Mouse (Mus musculus) midbrain, embryonic 16.5 days (tissue): ENCODE results near the gene Pde1c. TPM values are rescaled to one million over a fixed set of nuclear protein-coding genes. Genes with fewer than 3 reads are reported as not detected.

Experiments
- ATAC-seq: fragments of 200-750 bp; cut with Nextera tagmentation; 2 replicates; pipeline ENCODE4 v1.8.0; 2017; ENCODE audit warnings: moderate TSS enrichment
- H3K27ac ChIP-seq: fragments of 300-500 bp; sonication (generic); 2 replicates; pipeline ENCODE4 v1.5.1; 2014; ENCODE audit warnings: mild to moderate bottlenecking, low read length, mixed read lengths
- H3K27me3 ChIP-seq: fragments of 300-500 bp; sonication (generic); 2 replicates; pipeline ENCODE4 v1.6.1; 2014; ENCODE audit warnings: low read depth, low read length, mixed read lengths; ENCODE audit not compliant: control insufficient read depth, insufficient read depth
- H3K36me3 ChIP-seq: fragments of 300-500 bp; sonication (generic); 2 replicates; pipeline ENCODE4 v1.6.1; 2014; ENCODE audit warnings: mild to moderate bottlenecking, low read length, moderate library complexity, mixed read lengths; ENCODE audit not compliant: control insufficient read depth, insufficient read depth
- H3K4me1 ChIP-seq: fragments of 300-500 bp; sonication (generic); 2 replicates; pipeline ENCODE4 v1.6.1; 2014; ENCODE audit warnings: mild to moderate bottlenecking, low read length, mixed read lengths; ENCODE audit not compliant: control insufficient read depth, insufficient read depth
- H3K4me2 ChIP-seq: fragments of 300-500 bp; sonication (generic); 2 replicates; pipeline ENCODE4 v1.6.1; 2014; ENCODE audit warnings: mild to moderate bottlenecking, low read length, mixed read lengths
- H3K4me3 ChIP-seq: fragments of 300-500 bp; sonication (generic); 2 replicates; pipeline ENCODE4 v1.5.1; 2014; ENCODE audit warnings: low read depth, mild to moderate bottlenecking, low read length, moderate library complexity, mixed read lengths
- H3K9ac ChIP-seq: fragments of 300-500 bp; sonication (generic); 2 replicates; pipeline ENCODE4 v1.6.1; 2014; ENCODE audit warnings: low read depth, low read length, mixed read lengths
- H3K9me3 ChIP-seq: fragments of 300-500 bp; sonication (generic); replicated peaks from 2 replicates; pipeline ENCODE4 v1.6.1; 2014; ENCODE audit warnings: mild to moderate bottlenecking, low read length, mixed read lengths; ENCODE audit not compliant: control insufficient read depth, poor library complexity, severe bottlenecking
- WGBS: fragments of 180-500 bp; shearing (Covaris S2); extraction: QIAGEN DNeasy Blood & Tissue Kit; methylation state at CpG from one replicate; pipeline ENCODE4 v1.1.7; 2014; 5-methylcytosine and 5-hydroxymethylcytosine counted together
- microRNA-seq: library from miRNA; unstranded; fragments of <30 nt; microRNA quantifications from one replicate; pipeline ENCODE4, GENCODE M21; 2017
- polyA plus RNA-seq: library from polyadenylated mRNA; unstranded; fragments of >200 nt; fragmentation: Nextera tagmentation; extraction: Ambion mirVana; gene quantifications from 2 replicates; pipeline ENCODE4 v1.2.1, GENCODE M21; 2015

Pde1c gene
- polyA plus RNA-seq, 1 experiment from 2014 or later: 7.4 TPM

- Histone ChIP-seq H3K36me3 (no peaks in the 10 kb centered on the region), H3K4me1 (0 out of 2 replicates have a peak, but pooled peaks cover 4% of the 10 kb centered on the region), H3K27me3 (no peaks in the 10 kb centered on the region), H3K9ac (no peak overlapping the region), H3K4me3 (no peak overlapping the region), H3K9me3 (no peaks in the 10 kb centered on the region), H3K4me2 (no peak overlapping the region), H3K27ac (no peak overlapping the region)
- peak; percentile 59 for ATAC-seq
- 64% methylated on average over 6 of the region's 6 CpGs for WGBS
Observed at GRCm38 (mm10) chr6:56027318-56027717, 541.6 kb downstream of the Pde1c start.

DNA sequence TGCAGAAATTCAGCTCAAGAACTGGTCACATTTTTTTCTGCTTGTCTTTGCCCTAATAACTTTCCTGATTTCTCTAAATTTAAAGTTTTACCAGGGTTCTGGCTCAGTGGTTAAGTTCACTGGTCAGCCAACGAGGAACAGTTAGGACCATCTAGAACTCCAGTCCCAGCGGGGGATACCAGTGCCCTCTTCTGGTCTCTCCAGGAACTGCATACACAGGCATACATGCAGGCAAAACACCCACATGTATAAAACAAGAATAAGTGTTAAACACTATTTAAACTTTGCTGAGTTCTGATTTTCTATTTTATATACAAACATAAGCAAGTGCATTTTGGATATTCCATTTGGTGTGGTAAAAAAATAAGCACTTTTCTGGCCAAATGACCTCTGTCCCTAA lies 543.4 kb downstream of the Pde1c start:
- WGBS: 75% methylated on average over 2 of the region's 2 CpGs
- H3K4me3 ChIP-seq: no peak overlapping the region

More for the DNA sequence above, 543.4 kb downstream of the Pde1c start:
- Histone ChIP-seq H3K27me3 (no peaks in the 10 kb centered on the region), H3K9ac (no peak overlapping the region), H3K4me1 (no peaks in the 10 kb centered on the region), H3K27ac (no peak overlapping the region), H3K9me3 (no peaks in the 10 kb centered on the region), H3K36me3 (no peaks in the 10 kb centered on the region), H3K4me2 (no peak overlapping the region)
- ATAC-seq: no peak

Small RNA genes lying within 50 kb of the gene (microRNA-seq; reads per million reads assigned to microRNA genes)
- not detected for gene Gm44413

Other genes with a start within 250 kb of the Pde1c start
- gene Lsm5, start 135.6 kb upstream of the Pde1c start, polyA plus RNA-seq: 65.2 and 82.3 TPM in 2 replicates
- 25.9 and 31.6 TPM in 2 replicates for gene Avl9, start 145.8 kb upstream of the Pde1c start, polyA plus RNA-seq
- gene Kbtbd2, start 228.7 kb upstream of the Pde1c start, polyA plus RNA-seq: 23.9 and 29.4 TPM in 2 replicates